Mouse (Mus musculus) ES-E14 (cell line): ENCODE data around the gene Olfr263. TPM values are rescaled to one million over a fixed set of nuclear protein-coding genes. Genes with fewer than 3 reads are reported as not detected.
"Not testable (repeated sequence)": the region's sequence is repeated elsewhere in the genome, so short reads cannot be mapped to it uniquely, and the experiment has no call there.

Experiments used
- DNase-seq: peaks from one replicate; pipeline ENCODE4 v3.0.0-alpha.2; 2013; ENCODE audit warnings: low read depth, low spot score
- H3K27ac ChIP-seq: 2 replicates; pipeline ENCODE4 v1.5.1; 2012; ENCODE audit warnings: low read depth, mild to moderate bottlenecking, low read length, moderate library complexity, mixed read lengths; ENCODE audit not compliant: poor library complexity, insufficient read depth, severe bottlenecking
- H3K36me3 ChIP-seq: 2 replicates; pipeline ENCODE4 v1.6.1; 2012; ENCODE audit warnings: mild to moderate bottlenecking, low read length, moderate library complexity, mixed read lengths; ENCODE audit not compliant: control insufficient read depth, poor library complexity, insufficient read depth, severe bottlenecking
- H3K4me1 ChIP-seq, 2 experiments: fragments of 150-350 bp in 1 of 2; sonication (generic) in 1 of 2; 2 replicates each; pipeline ENCODE4 v1.6.1; 2012; ENCODE audit warnings: low read length in 2 of 2, mild to moderate bottlenecking in 1 of 2, mixed read lengths in 1 of 2; ENCODE audit not compliant: control insufficient read depth in 2 of 2, insufficient read depth in 2 of 2, poor library complexity in 1 of 2
- H3K4me3 ChIP-seq, 2 experiments: fragments of 150-350 bp in 1 of 2; sonication (generic) in 1 of 2; 2 replicates each; pipeline ENCODE4 v1.5.1; 2012; ENCODE audit warnings: low read length in 2 of 2, low read depth in 1 of 2, mild to moderate bottlenecking in 1 of 2, mixed read lengths in 1 of 2; ENCODE audit not compliant: insufficient read depth in 1 of 2, poor library complexity in 1 of 2, severe bottlenecking in 1 of 2
- H3K9ac ChIP-seq: 2 replicates; pipeline ENCODE4 v1.6.1; 2012; ENCODE audit warnings: low read depth, mild to moderate bottlenecking, low read length, mixed read lengths; ENCODE audit not compliant: poor library complexity, insufficient read depth, severe bottlenecking
- H3K9me3 ChIP-seq: fragments of 150-350 bp; sonication (generic); 2 replicates; pipeline ENCODE4 v1.6.1; 2012; ENCODE audit warnings: low read depth, mild to moderate bottlenecking, low read length; ENCODE audit not compliant: control insufficient read depth, insufficient read depth
- CHD2 ChIP-seq: IDR thresholded peaks from 2 replicates; pipeline ENCODE4 v1.6.1; 2014; ENCODE audit warnings: mild to moderate bottlenecking, low read depth, low read length, inconsistent platforms
- HCFC1 ChIP-seq: IDR thresholded peaks from 2 replicates; pipeline ENCODE4 v1.6.1; 2012; ENCODE audit warnings: low read length, inconsistent platforms, borderline replicate concordance; ENCODE audit not compliant: insufficient read depth
- MAFK ChIP-seq: IDR thresholded peaks from 2 replicates; pipeline ENCODE4 v1.6.1; 2014; ENCODE audit warnings: mild to moderate bottlenecking, low read depth, low read length, inconsistent platforms; ENCODE audit not compliant: insufficient read depth
- ZC3H11A ChIP-seq: IDR thresholded peaks from 2 replicates; pipeline ENCODE4 v1.6.1; 2012; ENCODE audit warnings: low read depth, mild to moderate bottlenecking, inconsistent platforms, low read length, borderline replicate concordance
- ZNF384 ChIP-seq: IDR thresholded peaks from 2 replicates; pipeline ENCODE4 v1.6.1; 2012; ENCODE audit warnings: low read depth, low read length, inconsistent platforms
- in situ Hi-C, 2 experiments: fragments of 600-800 bp; cut with MboI; formaldehyde crosslinking; loops; one replicate each; pipeline ENCODE4 v1.15.1; 2025; ENCODE audit warnings: low sequenced_read_pairs in 2 of 2, inconsistent platforms in 1 of 2; ENCODE audit not compliant: unreplicated experiment in 2 of 2
- total RNA-seq: library from RNA; depleted of rRNA; stranded (reverse); fragments of 300-350 nt; gene quantifications from 2 replicates; pipeline ENCODE4 v1.2.3, GENCODE M21; 2012; rRNA removed

Gene Olfr263
- not detected in 2 replicates for total RNA-seq

DNA sequence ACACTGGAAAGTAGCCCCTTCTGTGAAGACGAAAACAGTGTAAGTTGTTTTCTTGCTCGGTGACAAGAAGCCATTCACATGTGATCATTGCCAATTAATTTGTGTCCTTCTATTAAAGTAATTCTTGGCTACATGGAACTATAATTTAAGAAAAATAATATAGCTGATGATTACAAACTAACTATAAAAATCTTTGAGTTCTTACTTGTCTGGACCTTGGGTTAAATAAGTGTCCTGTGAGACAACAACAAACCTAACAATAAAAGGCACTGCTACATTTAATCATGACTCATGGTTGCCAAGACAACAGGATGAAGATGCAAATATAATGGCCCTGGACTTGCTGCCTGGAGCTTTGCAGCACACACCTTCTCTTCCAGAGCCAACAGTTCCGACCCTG lies at the start of gene Olfr263:
Olfr263 (plus strand) TSS at position 301 of the 400 bp plus-strand sequence.
- H3K9me3 ChIP-seq, H3K9ac ChIP-seq, H3K4me1 ChIP-seq, H3K27ac ChIP-seq, DNase-seq, H3K4me3 ChIP-seq, H3K36me3 ChIP-seq: not testable (repeated sequence)
- in situ Hi-C loops, result loop anchor here in 1 of 2 experiments (25.0 kb wide), 1 partner anchor 817 kb away; no protein-coding TSS in a partner anchor

DNA sequence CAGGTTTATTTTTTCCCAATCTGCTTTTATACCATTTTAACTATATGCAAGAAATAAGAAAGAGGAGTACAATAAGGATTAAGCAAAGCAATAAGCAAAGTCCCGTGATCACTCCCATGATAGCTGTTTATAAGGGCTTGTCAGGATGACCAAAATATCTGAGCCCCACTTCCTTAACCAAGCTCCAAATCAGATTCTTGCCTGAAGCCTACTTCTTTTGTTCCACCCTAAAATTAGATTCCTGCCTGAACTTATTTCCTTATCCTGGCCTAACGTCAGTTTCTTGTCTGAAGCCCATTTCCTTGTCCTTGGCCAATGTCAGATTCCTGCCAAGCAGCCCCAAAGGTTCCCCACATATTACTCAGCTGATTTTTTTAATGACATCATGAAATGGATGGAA lies 46.8 kb upstream of the Olfr263 start:
- Histone ChIP-seq H3K9me3 (no peaks in the 10 kb centered on the region), H3K36me3 (no peaks in the 10 kb centered on the region), H3K4me1 (no peaks in the 10 kb centered on the region), H3K4me3 (no peak overlapping the region), H3K27ac (no peak overlapping the region), H3K9ac (no peak overlapping the region)
- in situ Hi-C loops, result no loop called here
- TF ChIP-seq ZC3H11A, result no peak
- TF ChIP-seq HCFC1, result no peak
- no peak for TF ChIP-seq MAFK
- TF ChIP-seq ZNF384, result no peak
- no peak for TF ChIP-seq CHD2
- DNase-seq, result no peak

GRCm38 (mm10) chr13:21109759-21110158 lies 19.7 kb upstream of the Olfr263 start:
- Histone ChIP-seq H3K9ac (no peak overlapping the region), H3K27ac (no peak overlapping the region), H3K4me3 (no peak overlapping the region), H3K9me3 (no peaks in the 10 kb centered on the region), H3K36me3 (no peaks in the 10 kb centered on the region), H3K4me1 (no peaks in the 10 kb centered on the region)
- TF ChIP-seq MAFK (no peak), ZNF384 (no peak), ZC3H11A (no peak), CHD2 (no peak), HCFC1 (no peak)
- no peak for DNase-seq
- in situ Hi-C loops, result no loop called here

DNA sequence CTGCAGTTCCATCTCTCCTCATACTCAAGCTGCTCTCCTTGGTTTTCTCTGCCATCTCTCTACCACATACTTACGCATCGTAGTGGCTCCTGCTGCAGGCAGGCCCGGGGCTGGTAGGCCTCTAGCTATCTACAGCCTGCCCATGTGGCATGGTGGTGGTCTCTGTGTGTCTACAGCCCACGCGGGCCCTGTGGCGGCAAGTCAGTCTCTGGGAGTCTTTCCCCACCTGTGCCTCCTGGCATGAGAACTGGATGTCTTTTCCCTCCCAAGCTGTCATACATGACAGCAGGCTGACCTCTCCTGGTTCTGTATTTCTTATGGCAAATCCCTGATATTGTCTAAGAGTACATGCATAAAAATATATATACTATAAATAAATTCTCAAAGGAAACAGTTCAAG lies 19.0 kb upstream of the Olfr263 start:
- Histone ChIP-seq H3K9me3 (no peaks in the 10 kb centered on the region), H3K4me3 (no peak overlapping the region), H3K9ac (no peak overlapping the region), H3K4me1 (no peaks in the 10 kb centered on the region), H3K36me3 (no peaks in the 10 kb centered on the region), H3K27ac (no peak overlapping the region)
- TF ChIP-seq ZNF384 (no peak), CHD2 (no peak), MAFK (no peak)
- no peak for DNase-seq
- in situ Hi-C loops, result no loop called here

DNA sequence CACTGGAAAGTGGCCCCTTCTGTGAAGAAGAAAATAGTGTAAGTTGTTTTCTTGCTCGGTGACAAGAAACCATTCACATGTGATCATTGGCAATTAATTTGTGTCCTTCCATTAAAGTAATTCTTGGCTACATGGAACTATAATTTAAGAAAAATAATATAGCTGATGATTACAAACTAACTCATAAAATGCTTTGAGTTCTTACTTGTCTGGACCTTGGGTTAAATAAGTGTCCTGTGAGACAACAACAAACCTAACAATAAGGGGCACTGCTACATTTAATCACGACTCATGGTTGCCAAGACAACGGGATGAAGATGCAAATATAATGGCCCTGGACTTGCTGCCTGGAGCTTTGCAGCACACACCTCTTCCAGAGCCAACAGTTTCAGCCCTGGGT lies 18.3 kb upstream of the Olfr263 start, which contains the start of gene Olfr1369-ps1:
Olfr1369-ps1 (plus strand) TSS at position 301 of the 400 bp plus-strand sequence.
- H3K9me3 ChIP-seq, DNase-seq, H3K4me1 ChIP-seq, H3K27ac ChIP-seq, H3K4me3 ChIP-seq, in situ Hi-C loops, H3K9ac ChIP-seq, H3K36me3 ChIP-seq: not testable (repeated sequence)
